Mouse (Mus musculus) layer of hippocampus, adult 9-11 months (tissue): Measurements from ENCODE around the gene Polg2.
"Not testable (repeated sequence)": the region's sequence is repeated elsewhere in the genome, so short reads cannot be mapped to it uniquely, and the experiment has no call there.

Experiments used
- DNase-seq: peaks from one replicate; pipeline ENCODE4 v3.0.0; 2022

Polg2 gene

GRCm38 (mm10) chr11:106760511-106760910 is 18.8 kb downstream of the Polg2 start:
- peak; percentile 41 for DNase-seq

GRCm38 (mm10) chr11:106759028-106759427 is 20.3 kb downstream of the Polg2 start:
- peak; percentile 54 for DNase-seq

GRCm38 (mm10) chr11:106755583-106755982 is 23.8 kb downstream of the Polg2 start:
- no peak for DNase-seq

- no peak for DNase-seq
Measured at GRCm38 (mm10) chr11:106753314-106753713, 26.0 kb downstream of the Polg2 start.

- DNase-seq = peak; percentile 70
Measured at GRCm38 (mm10) chr11:106752103-106752502, 27.2 kb downstream of the Polg2 start.

- no peak for DNase-seq
Measured at GRCm38 (mm10) chr11:106751039-106752018, 28.0 kb downstream of the Polg2 start, which contains the start of gene Milr1. Gene Milr1 (plus strand): TSS chr11:106751226.

- no peak for DNase-seq
Measured at GRCm38 (mm10) chr11:106750121-106750751, 29.1 kb downstream of the Polg2 start, which contains the start of gene Pecam1. Gene Pecam1 (minus strand): TSS chr11:106750628.

GRCm38 (mm10) chr11:106749557-106750120 is 29.7 kb downstream of the Polg2 start:
- not testable (repeated sequence) for DNase-seq

- DNase-seq = no peak
Measured at GRCm38 (mm10) chr11:106744949-106745348, 34.4 kb downstream of the Polg2 start.

- DNase-seq = no peak
Measured at GRCm38 (mm10) chr11:106742388-106742841, 36.9 kb downstream of the Polg2 start.

GRCm38 (mm10) chr11:106741826-106742225 is 37.5 kb downstream of the Polg2 start:
- DNase-seq = no peak

GRCm38 (mm10) chr11:106741232-106741631 is 38.1 kb downstream of the Polg2 start:
- no peak for DNase-seq

GRCm38 (mm10) chr11:106740724-106741123 is 38.6 kb downstream of the Polg2 start:
- DNase-seq = not testable (repeated sequence)

- DNase-seq = no peak
Measured at GRCm38 (mm10) chr11:106739116-106739515, 40.2 kb downstream of the Polg2 start.

- peak; percentile 32 for DNase-seq
Measured at GRCm38 (mm10) chr11:106737178-106737621, 42.1 kb downstream of the Polg2 start.

- DNase-seq = no peak
Measured at GRCm38 (mm10) chr11:106736614-106737013, 42.7 kb downstream of the Polg2 start.

GRCm38 (mm10) chr11:106730714-106731113 is 48.6 kb downstream of the Polg2 start:
- DNase-seq = no peak

- no peak for DNase-seq
Measured at GRCm38 (mm10) chr11:106729656-106730055, 49.7 kb downstream of the Polg2 start.

GRCm38 (mm10) chr11:106728402-106729366 is 50.7 kb downstream of the Polg2 start:
- DNase-seq = no peak

GRCm38 (mm10) chr11:106727967-106728366 is 51.4 kb downstream of the Polg2 start:
- no peak for DNase-seq

- not testable (repeated sequence) for DNase-seq
Measured at GRCm38 (mm10) chr11:106724916-106725235, 54.5 kb downstream of the Polg2 start.
